Mouse (Mus musculus) G1E (cell line): Measurements from ENCODE around the gene Mea1.

Source experiments
- CTCF ChIP-seq: IDR thresholded peaks from 2 replicates; pipeline ENCODE4 v1.5.1; 2012; ENCODE audit warnings: low read depth, low read length, inconsistent platforms, mixed read lengths
- GATA1 ChIP-seq: IDR thresholded peaks from 2 replicates; pipeline ENCODE4 v1.6.1; 2012; ENCODE audit warnings: borderline replicate concordance, low read length, inconsistent platforms, mixed read lengths
- POLR2AphosphoS5 ChIP-seq: IDR thresholded peaks from 2 replicates; pipeline ENCODE4 v1.6.1; 2012; ENCODE audit warnings: low read depth, low read length, inconsistent platforms; ENCODE audit not compliant: insufficient replicate concordance
- TAL1 ChIP-seq: conservative IDR thresholded peaks from 2 replicates; pipeline ENCODE4 v1.6.1; 2012; ENCODE audit warnings: low read depth, low read length, inconsistent platforms, mixed read lengths

GRCm38 (mm10) chr17:46629685-46630441 lies 48.7 kb upstream of the Mea1 start:
- TF ChIP-seq CTCF (no peak), POLR2AphosphoS5 (no peak), TAL1 (no peak), GATA1 (no peak)
